Mouse (Mus musculus): ENCODE measurements around the gene Atp8b3. TPM values are rescaled to one million over a fixed set of nuclear protein-coding genes. Genes with fewer than 3 reads are reported as not detected.

Atp8b3 gene
- polyA plus RNA-seq, 1 experiment from 2014 or later, result 0.51 TPM

DNA sequence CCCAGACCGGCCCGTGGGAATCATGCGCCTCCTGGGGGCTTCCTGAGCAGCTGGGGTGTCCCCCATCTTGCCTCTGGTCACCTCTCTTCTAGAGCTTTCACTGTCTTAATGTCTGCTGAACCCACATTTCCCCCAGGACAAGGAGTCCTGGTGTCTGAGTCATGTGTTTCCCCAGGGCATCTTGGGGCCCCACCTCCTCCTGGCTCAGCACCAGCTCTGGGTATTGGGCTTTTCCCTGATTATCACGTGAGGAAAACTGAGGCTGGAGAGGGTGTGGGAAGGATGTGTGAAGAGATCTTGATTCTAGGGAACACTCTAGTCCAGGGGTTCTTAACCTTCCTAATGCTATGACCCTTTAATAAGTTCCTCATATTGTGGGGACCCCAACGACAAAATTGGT, 744 bp downstream of the Atp8b3 start:
- DNase-seq (ENCODE audit: extremely low spot score, low spot score), result no peak
- Histone ChIP-seq H3K27ac (no peak overlapping the region), H3K27me3 (ENCODE audit: poor library complexity, severe bottlenecking) (peaks cover 56% of the 10 kb centered on the region), H3K9me3 (no peaks in the 10 kb centered on the region), H3K4me1 (peaks cover 43% of the 10 kb centered on the region), H3K36me3 (replicated peaks) (peaks cover 26% of the 10 kb centered on the region), H3K4me3 (no peak overlapping the region)
- 61% methylated on average over 5 of the region's 5 CpGs for WGBS

DNA sequence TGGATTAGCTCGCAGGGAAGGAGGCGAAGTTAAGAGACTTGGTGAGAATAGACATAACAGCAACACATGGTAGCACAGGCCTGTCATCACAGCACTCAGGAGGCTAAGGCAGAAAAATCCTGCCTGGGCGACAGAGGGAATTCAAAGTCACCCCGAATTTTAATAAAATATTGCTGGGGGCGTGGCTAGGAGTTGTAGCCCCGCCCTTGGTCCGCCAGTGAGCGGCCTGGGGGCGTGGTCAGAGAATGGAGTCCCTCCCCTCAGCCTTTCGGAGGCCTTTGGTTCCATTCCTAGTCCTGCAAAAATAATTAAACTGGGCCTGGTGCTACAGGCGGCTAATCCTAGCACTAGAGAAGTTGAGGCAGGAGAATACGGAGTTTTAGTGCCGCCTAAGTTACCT, 3.2 kb downstream of the Atp8b3 start:
- DNase-seq (ENCODE audit: extremely low spot score, low spot score), result no peak
- H3K4me1 ChIP-seq, result peaks cover 43% of the 10 kb centered on the region
- peaks cover 56% of the 10 kb centered on the region for H3K27me3 ChIP-seq (ENCODE audit: poor library complexity, severe bottlenecking)
- no peaks in the 10 kb centered on the region for H3K9me3 ChIP-seq
- peak overlapping the region; percentile 36 for H3K4me3 ChIP-seq
- 0 out of 2 replicates have a peak, but pooled peaks cover 1% of the 10 kb centered on the region for H3K36me3 ChIP-seq (replicated peaks)
- 13% methylated on average over 13 of the region's 13 CpGs for WGBS
- no peak overlapping the region for H3K27ac ChIP-seq

DNA sequence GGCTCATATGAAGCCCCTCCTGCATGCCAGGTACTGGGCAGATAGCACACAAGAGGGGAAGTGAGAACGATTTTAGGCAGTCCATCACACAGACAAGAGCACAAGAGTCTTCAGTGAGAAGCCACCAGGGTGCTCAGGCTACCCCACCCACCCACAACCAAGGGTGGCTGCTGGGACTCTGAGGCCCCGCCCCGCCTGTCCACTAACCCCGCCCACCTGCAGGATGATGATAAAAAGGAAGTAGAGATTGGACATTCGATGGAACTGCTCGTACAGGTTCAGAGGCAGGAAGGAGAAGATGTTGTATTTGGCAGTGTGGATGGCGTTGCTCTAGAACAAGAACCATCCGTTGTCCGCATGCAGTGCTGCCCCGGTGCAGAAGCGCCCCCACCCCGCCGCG, 3.9 kb downstream of the Atp8b3 start:
- DNase-seq (ENCODE audit: extremely low spot score, low spot score), result no peak
- Histone ChIP-seq H3K36me3 (replicated peaks) (no peaks in the 10 kb centered on the region), H3K27ac (no peak overlapping the region), H3K4me1 (peaks cover 43% of the 10 kb centered on the region), H3K4me3 (peak overlapping the region; percentile 36), H3K27me3 (ENCODE audit: poor library complexity, severe bottlenecking) (peaks cover 56% of the 10 kb centered on the region), H3K9me3 (no peaks in the 10 kb centered on the region)
- WGBS, result 12% methylated on average over 14 of the region's 14 CpGs

DNA sequence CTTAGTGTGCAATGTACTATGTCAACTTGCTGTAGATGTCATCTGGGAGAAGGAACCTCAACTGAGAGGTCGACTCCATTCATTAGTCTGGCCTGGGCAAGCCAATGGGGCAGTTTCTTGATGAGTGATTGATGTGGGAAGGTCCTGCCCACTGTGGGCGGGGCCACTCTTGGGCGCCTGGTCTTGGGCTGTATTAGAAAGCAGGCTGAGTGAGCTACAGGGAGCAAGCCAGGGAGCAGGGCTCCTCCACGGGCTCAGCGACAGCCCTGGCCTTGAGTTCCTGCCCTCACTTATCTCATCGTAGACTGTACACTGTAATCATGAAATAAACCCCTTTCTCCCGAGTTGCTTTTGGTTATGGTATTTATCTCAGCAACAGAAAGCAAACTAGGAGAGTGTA, 5.2 kb downstream of the Atp8b3 start:
- no peak for DNase-seq (ENCODE audit: extremely low spot score, low spot score)
- H3K4me1 ChIP-seq, result peaks cover 32% of the 10 kb centered on the region
- H3K4me3 ChIP-seq, result no peak overlapping the region
- WGBS, result 20% methylated on average over 7 of the region's 7 CpGs
- no peaks in the 10 kb centered on the region for H3K36me3 ChIP-seq (replicated peaks)
- no peaks in the 10 kb centered on the region for H3K9me3 ChIP-seq
- H3K27me3 ChIP-seq (ENCODE audit: poor library complexity, severe bottlenecking), result peaks cover 52% of the 10 kb centered on the region
- H3K27ac ChIP-seq, result no peak overlapping the region

DNA sequence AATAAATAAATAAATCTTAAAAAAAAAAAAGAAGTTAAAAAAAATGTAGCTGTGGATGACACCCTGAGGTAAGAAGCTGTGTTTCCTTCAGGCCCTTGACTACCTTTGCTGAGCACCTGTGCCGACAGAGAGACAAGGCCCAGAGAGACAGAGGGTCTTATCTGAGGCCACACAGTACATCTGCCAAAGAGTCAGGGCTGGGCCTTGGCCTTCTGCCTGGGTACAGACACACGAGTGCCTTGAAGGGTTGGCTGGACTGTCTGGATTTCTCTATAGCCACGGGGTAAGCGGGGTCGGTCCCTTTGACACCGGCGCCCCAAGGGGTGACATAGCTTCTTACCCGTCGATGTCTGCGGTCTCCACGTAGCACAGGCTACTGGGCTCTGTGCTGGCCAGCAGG, 6.1 kb downstream of the Atp8b3 start:
- no peaks in the 10 kb centered on the region for H3K9me3 ChIP-seq
- 85% methylated on average over 11 of the region's 11 CpGs for WGBS
- no peak overlapping the region for H3K27ac ChIP-seq
- no peak overlapping the region for H3K4me3 ChIP-seq
- peaks cover 43% of the 10 kb centered on the region for H3K27me3 ChIP-seq (ENCODE audit: poor library complexity, severe bottlenecking)
- no peaks in the 10 kb centered on the region for H3K36me3 ChIP-seq (replicated peaks)
- DNase-seq (ENCODE audit: extremely low spot score, low spot score), result no peak
- H3K4me1 ChIP-seq, result peaks cover 30% of the 10 kb centered on the region

DNA sequence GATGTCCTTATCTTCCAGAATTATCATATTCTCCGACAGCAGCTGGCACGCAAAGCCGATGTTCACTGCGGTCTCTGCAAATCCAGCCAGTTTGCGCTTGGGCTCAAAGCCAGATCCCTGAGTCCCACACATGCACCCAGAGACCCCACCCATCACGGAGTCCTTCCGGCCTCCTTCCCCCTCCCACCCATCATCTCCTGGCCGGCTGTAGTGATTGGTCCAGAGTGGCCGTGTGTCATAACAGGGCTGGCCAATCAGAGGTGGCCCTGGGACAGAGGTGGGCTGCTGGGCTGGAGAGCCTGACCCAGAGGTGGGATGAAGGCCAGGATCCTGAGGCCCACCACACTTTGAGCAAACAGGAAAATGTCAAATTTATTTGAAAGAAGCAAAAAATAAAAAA, 12.8 kb downstream of the Atp8b3 start:
- WGBS, result 27% methylated on average over 9 of the region's 9 CpGs
- H3K4me1 ChIP-seq, result peaks cover 10% of the 10 kb centered on the region
- peak overlapping the region; percentile 35 for H3K4me3 ChIP-seq
- no peaks in the 10 kb centered on the region; the same call in 1 of the 2 replicates for H3K27me3 ChIP-seq (ENCODE audit: poor library complexity, severe bottlenecking)
- peaks cover 8% of the 10 kb centered on the region; the same call in 1 of the 2 replicates for H3K9me3 ChIP-seq
- no peak overlapping the region for H3K27ac ChIP-seq
- no peaks in the 10 kb centered on the region for H3K36me3 ChIP-seq (replicated peaks)
- no peak for DNase-seq (ENCODE audit: extremely low spot score, low spot score)

DNA sequence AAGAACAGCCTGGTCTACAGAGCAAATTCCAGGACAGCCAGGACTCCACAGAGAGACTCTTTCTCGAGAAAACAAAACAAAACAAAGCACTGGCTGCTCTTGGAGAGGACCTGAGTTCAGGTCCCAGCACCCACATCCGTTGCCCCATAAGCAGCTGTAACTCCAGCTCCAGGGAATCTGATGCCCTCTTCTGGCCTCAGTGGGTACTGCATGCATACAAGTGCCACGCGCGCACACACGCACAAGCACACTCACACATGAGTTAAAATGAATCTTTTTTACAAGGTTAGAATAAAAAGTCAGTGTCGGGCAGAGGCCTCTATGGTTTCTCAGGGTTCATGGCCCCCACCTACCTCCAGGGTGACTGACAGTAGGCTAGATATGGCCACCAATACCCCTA, 15.6 kb downstream of the Atp8b3 start:
- Histone ChIP-seq H3K4me1 (peaks cover 10% of the 10 kb centered on the region), H3K9me3 (peaks cover 12% of the 10 kb centered on the region; the same call in 1 of the 2 replicates), H3K27me3 (ENCODE audit: poor library complexity, severe bottlenecking) (no peaks in the 10 kb centered on the region; the same call in 1 of the 2 replicates), H3K36me3 (replicated peaks) (no peaks in the 10 kb centered on the region; the same call in 1 of the 2 replicates), H3K4me3 (no peak overlapping the region), H3K27ac (no peak overlapping the region)
- 94% methylated on average over 7 of the region's 7 CpGs for WGBS
- DNase-seq (ENCODE audit: extremely low spot score, low spot score), result no peak

DNA sequence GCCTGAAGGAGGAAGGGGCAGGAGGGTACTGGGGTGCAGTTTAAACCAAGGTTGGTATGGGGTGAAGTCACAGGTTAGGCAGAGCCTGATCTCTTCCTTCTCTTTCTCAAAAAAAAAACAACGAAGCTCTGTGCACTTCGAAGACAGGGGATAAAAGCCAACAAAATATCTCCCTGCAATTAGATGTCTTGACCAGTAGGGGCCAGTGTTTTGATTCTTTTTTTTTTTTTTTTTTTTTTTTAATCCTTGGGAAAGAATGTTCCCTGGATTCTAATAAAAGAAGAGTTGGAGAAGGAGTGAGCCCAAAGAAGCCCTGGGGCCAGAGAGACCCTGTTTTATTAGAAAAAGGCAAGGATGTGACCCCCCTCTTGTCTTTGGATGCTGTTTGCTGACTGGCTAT, 19.6 kb downstream of the Atp8b3 start:
- H3K27me3 ChIP-seq (ENCODE audit: poor library complexity, severe bottlenecking), result peaks cover 19% of the 10 kb centered on the region
- H3K36me3 ChIP-seq (replicated peaks), result no peaks in the 10 kb centered on the region; the same call in 1 of the 2 replicates
- no peak overlapping the region for H3K4me3 ChIP-seq
- DNase-seq (ENCODE audit: extremely low spot score, low spot score), result no peak
- peaks cover 9% of the 10 kb centered on the region for H3K4me1 ChIP-seq
- H3K27ac ChIP-seq, result no peak overlapping the region
- H3K9me3 ChIP-seq, result peaks cover 12% of the 10 kb centered on the region; the same call in 1 of the 2 replicates
- 76% methylated on average over 2 of the region's 2 CpGs for WGBS

DNA sequence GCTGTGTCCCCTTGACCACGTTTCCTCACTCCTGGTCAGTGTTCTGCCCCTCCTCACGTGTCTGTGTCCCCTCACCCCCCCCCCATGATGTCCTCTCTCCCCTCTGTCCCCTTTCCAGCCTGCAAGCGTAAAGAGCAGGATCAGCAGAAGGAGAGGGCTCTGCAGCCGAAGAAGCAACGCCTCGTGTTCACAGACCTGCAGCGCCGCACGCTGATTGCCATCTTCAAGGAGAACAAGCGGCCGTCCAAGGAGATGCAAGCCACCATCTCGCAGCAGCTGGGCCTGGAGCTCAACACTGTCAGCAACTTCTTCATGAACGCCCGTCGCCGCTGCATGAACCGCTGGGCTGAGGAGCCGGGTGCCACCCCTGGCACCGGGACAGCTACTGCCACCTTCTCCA, 25.2 kb downstream of the Atp8b3 start:
- H3K9me3 ChIP-seq, result no peaks in the 10 kb centered on the region; the same call in 1 of the 2 replicates

DNA sequence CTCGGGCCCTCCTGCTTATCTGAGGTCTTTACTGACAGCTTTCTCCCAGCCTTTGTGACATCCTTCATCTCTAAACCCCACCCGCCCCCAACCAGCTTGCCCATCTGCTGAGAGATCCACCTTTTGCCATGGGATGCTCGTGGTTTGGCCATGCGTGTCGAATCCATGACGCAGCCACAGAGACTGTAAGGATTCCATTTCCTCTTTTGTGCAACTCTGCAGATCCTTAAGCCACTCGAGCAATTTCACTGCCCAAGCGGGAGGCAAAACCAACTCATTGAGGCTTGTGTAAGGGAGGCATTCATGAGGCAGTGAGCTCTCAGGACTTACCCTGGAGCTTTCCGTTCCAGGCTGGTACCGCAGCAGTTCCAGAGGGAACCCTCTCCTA, 28.7 kb downstream of the Atp8b3 start:
- Histone ChIP-seq H3K4me3 (peak overlapping the region; percentile 47; the same call in 1 of the 2 replicates), H3K27me3 (ENCODE audit: poor library complexity, severe bottlenecking) (peaks cover 93% of the 10 kb centered on the region), H3K4me1 (peaks cover 35% of the 10 kb centered on the region), H3K9me3 (no peaks in the 10 kb centered on the region), H3K27ac (no peak overlapping the region), H3K36me3 (replicated peaks) (no peaks in the 10 kb centered on the region)
- DNase-seq (ENCODE audit: extremely low spot score, low spot score), result no peak
- WGBS, result 59% methylated on average over 10 of the region's 10 CpGs

More for the DNA sequence above, 25.2 kb downstream of the Atp8b3 start:
- 10% methylated on average over 19 of the region's 19 CpGs for WGBS
- H3K4me3 ChIP-seq, result peak overlapping the region; percentile 34
- peak overlapping the region; percentile 72 for H3K27ac ChIP-seq
- peaks cover 35% of the 10 kb centered on the region for H3K4me1 ChIP-seq
- H3K36me3 ChIP-seq (replicated peaks), result no peaks in the 10 kb centered on the region
- no peak for DNase-seq (ENCODE audit: extremely low spot score, low spot score)
- peaks cover 68% of the 10 kb centered on the region for H3K27me3 ChIP-seq (ENCODE audit: poor library complexity, severe bottlenecking)

DNA sequence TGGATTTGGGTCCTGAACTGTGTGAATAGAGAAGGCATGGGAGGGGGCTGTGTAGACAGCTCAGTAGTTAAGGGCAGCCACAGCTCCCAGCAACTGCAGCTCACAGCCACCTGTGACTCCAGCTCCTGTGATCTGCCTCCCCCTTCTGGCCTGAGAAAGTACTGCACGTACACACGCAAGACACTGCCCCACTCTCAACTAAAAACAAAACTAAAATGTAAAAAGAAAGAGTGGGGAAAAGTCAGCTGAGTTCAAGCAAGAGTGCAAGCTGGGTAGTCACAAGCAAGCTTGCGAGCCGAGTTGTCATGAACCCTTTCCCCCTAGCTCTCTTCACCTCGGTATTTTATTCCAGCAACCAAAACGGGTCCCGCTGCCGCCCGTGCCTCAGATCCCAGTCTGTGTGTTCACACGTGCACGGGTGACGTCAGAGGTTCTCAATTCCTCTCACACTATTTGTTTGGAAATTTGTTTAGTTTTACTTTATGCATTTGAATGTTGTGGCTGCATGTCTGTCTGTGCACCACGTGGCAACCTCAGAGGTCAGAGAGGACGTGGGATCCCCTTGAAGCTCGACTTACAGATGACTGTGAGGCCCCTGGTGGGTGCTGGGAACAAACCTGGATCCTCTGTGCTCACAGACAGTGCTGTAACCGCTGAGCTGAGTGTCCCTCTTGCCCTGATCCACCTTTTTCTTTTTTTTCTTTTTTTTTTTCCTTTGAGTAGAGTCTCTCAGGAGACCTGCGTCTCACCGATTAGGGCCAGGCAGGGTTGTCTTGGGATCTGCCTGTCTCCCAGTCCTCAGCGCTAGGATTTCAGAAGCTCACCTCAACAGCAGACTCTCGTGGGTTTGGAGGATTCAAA, 29.3 kb downstream of the Atp8b3 start:
- peak; percentile 74 for DNase-seq (ENCODE audit: extremely low spot score, low spot score)
- WGBS, result 15% methylated on average over 20 of the region's 20 CpGs
- Histone ChIP-seq H3K27me3 (ENCODE audit: poor library complexity, severe bottlenecking) (peaks cover 93% of the 10 kb centered on the region), H3K4me1 (peaks cover 34% of the 10 kb centered on the region), H3K36me3 (replicated peaks) (no peaks in the 10 kb centered on the region), H3K27ac (0 out of 2 replicates have a peak overlapping the region, but pooled peaks have one; percentile 8), H3K9me3 (no peaks in the 10 kb centered on the region), H3K4me3 (peak overlapping the region; percentile 47)

DNA sequence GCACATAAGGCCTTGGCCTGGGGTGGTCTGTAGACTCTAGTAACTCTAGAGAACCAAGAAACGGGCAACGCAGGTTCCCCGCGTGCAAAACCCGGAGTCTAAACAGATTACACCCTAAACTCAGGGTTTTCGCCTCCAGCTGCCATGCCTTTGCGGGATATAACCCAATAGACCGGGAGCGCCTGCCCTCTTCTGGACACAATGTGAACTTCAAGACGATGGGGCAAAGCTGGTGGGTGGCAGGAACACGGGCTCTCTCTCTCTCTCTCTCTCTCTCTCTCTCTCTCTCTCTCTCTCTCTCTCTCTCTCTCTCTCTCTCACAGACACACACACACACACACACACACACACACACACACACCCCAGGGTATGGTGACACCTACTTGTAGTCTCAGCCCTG, 32.7 kb downstream of the Atp8b3 start:
- Histone ChIP-seq H3K36me3 (replicated peaks) (no peaks in the 10 kb centered on the region), H3K27me3 (ENCODE audit: poor library complexity, severe bottlenecking) (peaks cover 94% of the 10 kb centered on the region), H3K4me3 (no peak overlapping the region; the same call in 1 of the 2 replicates), H3K4me1 (peaks cover 37% of the 10 kb centered on the region), H3K9me3 (no peaks in the 10 kb centered on the region), H3K27ac (no peak overlapping the region)
- DNase-seq (ENCODE audit: extremely low spot score, low spot score), result peak; percentile 78
- WGBS, result under 1% methylated on average over 11 of the region's 11 CpGs

DNA sequence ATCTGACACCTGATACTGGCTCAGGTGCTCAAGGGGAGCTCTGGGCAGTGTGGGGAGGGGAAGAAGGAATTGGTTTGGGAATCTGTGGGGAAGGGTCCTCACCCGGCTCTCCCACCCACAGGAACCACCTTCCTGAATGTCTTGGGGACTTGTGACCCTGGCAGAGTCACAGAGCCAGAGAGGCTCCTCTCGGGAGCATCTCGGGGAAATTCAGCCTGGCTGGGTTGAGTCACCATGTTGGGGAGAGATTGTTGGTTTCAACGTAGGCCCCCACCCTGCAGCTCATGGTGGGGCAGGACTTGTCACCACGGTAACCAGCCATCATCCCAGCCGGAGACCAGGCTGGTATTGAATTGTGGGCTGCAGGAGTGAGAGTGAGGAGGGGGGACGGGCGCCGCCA, 34.2 kb downstream of the Atp8b3 start:
- H3K27ac ChIP-seq, result no peak overlapping the region
- H3K9me3 ChIP-seq, result no peaks in the 10 kb centered on the region
- peaks cover 98% of the 10 kb centered on the region for H3K27me3 ChIP-seq (ENCODE audit: poor library complexity, severe bottlenecking)
- H3K4me3 ChIP-seq, result no peak overlapping the region
- H3K36me3 ChIP-seq (replicated peaks), result no peaks in the 10 kb centered on the region
- no peak for DNase-seq (ENCODE audit: extremely low spot score, low spot score)
- H3K4me1 ChIP-seq, result peaks cover 36% of the 10 kb centered on the region
- WGBS, result 5% methylated on average over 9 of the region's 9 CpGs
